In genomic region chr2:71868256-71868655, GRCm38 (mm10) we compare ENCODE assay signal across 29 mouse cellular contexts. TPM values are rescaled to one million over a fixed set of nuclear protein-coding genes. Genes with fewer than 3 reads are reported as not detected.
DNase-seq lines count a peak whose midpoint lies in the region; ATAC-seq and TF ChIP-seq lines count a peak whose summit lies in the region.
"Had no signal": no experiment of that assay in that cellular context is flagged by ENCODE, and none has a peak within 500 bp of the region (broad histone marks: within the 10 kb centered on the region; RNA-seq: fewer than 3 reads in every experiment).

No protein-coding gene starts in this region.

- no peak for ATAC-seq in kidney, embryonic 16.5 days (ENCODE audit: low FRiP score, low TSS enrichment)
- ATAC-seq in hindbrain, embryonic 16.5 days = no peak
- ATAC-seq: activated CD4-positive, CD25-positive, alpha-beta regulatory T cell, adult 4 months; forebrain, embryonic 16.5 days; inflammation-experienced regulatory T-cells, adult 6 months had no signal

- peaks cover 26% of the 10 kb centered on the region for H3K4me1 ChIP-seq in kidney, embryonic 16.5 days (ENCODE audit: insufficient read depth, low read length)
- peaks cover 79% of the 10 kb centered on the region for H3K4me1 ChIP-seq in E14TG2a.4 (replicated peaks; ENCODE audit: low read depth, low read length)
- peaks cover 29% of the 10 kb centered on the region for H3K4me1 ChIP-seq in bone marrow macrophage, adult 2 months (ENCODE audit: control insufficient read depth, insufficient read depth, low read length)
- H3K4me1 ChIP-seq in hindbrain, embryonic 16.5 days (ENCODE audit: control insufficient read depth, insufficient read depth, low read depth, low read length) = no peaks in the 10 kb centered on the region
- H3K4me1 ChIP-seq: embryonic facial prominence, embryonic 12.5 days; stomach, embryonic 15.5 days had no signal

- intact Hi-C loops in gastrocnemius, adult 2 months (cut with DNase I) = no loop called here
- intact Hi-C loops in gastrocnemius, postnatal 36 days (cut with DNase I) = no loop called here

- H3K4me3 ChIP-seq in gastrocnemius, adult 2 months = no peak overlapping the region
- no peak overlapping the region for H3K4me3 ChIP-seq in kidney, embryonic 16.5 days (ENCODE audit: low read length)
- peak overlapping the region; percentile 60 for H3K4me3 ChIP-seq in E14TG2a.4 (replicated peaks; ENCODE audit: low read length)
- no peak overlapping the region for H3K4me3 ChIP-seq in bone marrow macrophage, adult 2 months (ENCODE audit: insufficient read depth, low read length)
- H3K4me3 ChIP-seq in hindbrain, embryonic 16.5 days (ENCODE audit: low read length) = no peak overlapping the region
- H3K4me3 ChIP-seq: embryonic facial prominence, embryonic 12.5 days; heart, embryonic 12.5 days; limb, embryonic 12.5 days; liver, embryonic 15.5 days; stomach, embryonic 15.5 days had no signal

- TF ChIP-seq CTCF in gastrocnemius, adult 2 months (IDR thresholded peaks at IDR 0.05) = no peak
- TF ChIP-seq CTCF in E14TG2a.4 (conservative IDR thresholded peaks at IDR 0.05; ENCODE audit: low read length) = no peak
- TF ChIP-seq CTCF in bone marrow macrophage, adult 2 months (IDR thresholded peaks at IDR 0.05; ENCODE audit: low read depth, low read length) = no peak

- 93% methylated on average over 1 of the region's 1 CpGs for WGBS in kidney, embryonic 16.5 days
- 82% methylated on average over 1 of the region's 1 CpGs for WGBS in hindbrain, embryonic 16.5 days

- H3K9me3 ChIP-seq in kidney, embryonic 16.5 days (ENCODE audit: low read length) = no peaks in the 10 kb centered on the region
- no peaks in the 10 kb centered on the region for H3K9me3 ChIP-seq in E14TG2a.4 (ENCODE audit: low read length)
- H3K9me3 ChIP-seq in hindbrain, embryonic 16.5 days (ENCODE audit: control insufficient read depth, low read length) = no peaks in the 10 kb centered on the region
- H3K9me3 ChIP-seq: embryonic facial prominence, embryonic 12.5 days; heart, embryonic 12.5 days; limb, embryonic 12.5 days; liver, embryonic 15.5 days; stomach, embryonic 15.5 days had no signal

- H3K27ac ChIP-seq in gastrocnemius, adult 2 months = peak overlapping the region; percentile 72
- peak overlapping the region; percentile 77; the same call in 1 of the 2 replicates for H3K27ac ChIP-seq in kidney, embryonic 16.5 days (ENCODE audit: low read length)
- H3K27ac ChIP-seq in bone marrow macrophage, adult 2 months (ENCODE audit: insufficient read depth, low read depth, low read length) = peak overlapping the region; percentile 6; the same call in 1 of the 2 replicates
- H3K27ac ChIP-seq in hindbrain, embryonic 16.5 days (ENCODE audit: low read depth, low read length) = no peak overlapping the region
- H3K27ac ChIP-seq: embryonic facial prominence, embryonic 12.5 days; hindbrain, embryonic 14.5 days; limb, embryonic 12.5 days; liver, embryonic 15.5 days had no signal

- H3K36me3 ChIP-seq in kidney, embryonic 16.5 days (ENCODE audit: insufficient read depth, low read length) = no peaks in the 10 kb centered on the region
- H3K36me3 ChIP-seq in E14TG2a.4 (ENCODE audit: insufficient read depth, low read length) = no peaks in the 10 kb centered on the region
- no peaks in the 10 kb centered on the region for H3K36me3 ChIP-seq in hindbrain, embryonic 16.5 days (ENCODE audit: control insufficient read depth, insufficient read depth, low read length)
- H3K36me3 ChIP-seq: embryonic facial prominence, embryonic 12.5 days; heart, embryonic 12.5 days; limb, embryonic 12.5 days; liver, embryonic 15.5 days; stomach, embryonic 15.5 days had no signal

- no peak for TF ChIP-seq POLR2A in bone marrow macrophage, adult 2 months (IDR thresholded peaks at IDR 0.05; ENCODE audit: borderline replicate concordance, low read depth, low read length)

- no peak overlapping the region for H3K4me2 ChIP-seq in kidney, embryonic 16.5 days (replicated peaks; ENCODE audit: low read depth, low read length)
- no peak overlapping the region for H3K4me2 ChIP-seq in hindbrain, embryonic 16.5 days (ENCODE audit: low read length)
- H3K4me2 ChIP-seq: embryonic facial prominence, embryonic 12.5 days; heart, embryonic 12.5 days; hindbrain, embryonic 14.5 days; limb, embryonic 12.5 days; liver, embryonic 15.5 days; lung, embryonic 14.5 days; midbrain, embryonic 11.5 days; stomach, embryonic 15.5 days had no signal

- no peaks in the 10 kb centered on the region for H3K27me3 ChIP-seq in kidney, embryonic 16.5 days (ENCODE audit: insufficient read depth, low read length)
- H3K27me3 ChIP-seq in E14TG2a.4 (ENCODE audit: insufficient read depth, low read length) = no peaks in the 10 kb centered on the region
- no peaks in the 10 kb centered on the region for H3K27me3 ChIP-seq in hindbrain, embryonic 16.5 days (replicated peaks; ENCODE audit: control insufficient read depth, insufficient read depth, low read length)
- H3K27me3 ChIP-seq: CH12.LX; embryonic facial prominence, embryonic 12.5 days; heart, embryonic 12.5 days; limb, embryonic 12.5 days; liver, embryonic 15.5 days; stomach, embryonic 15.5 days had no signal

- DNase-seq in gastrocnemius, adult 2 months = no peak
- DNase-seq in gastrocnemius, postnatal 36 days = no peak
- DNase-seq in kidney, adult 18-20 months = no peak
- no peak for DNase-seq in ovary, postnatal 10 days (ENCODE audit: low spot score)
- DNase-seq: adrenal gland, adult 2 months; adrenal gland, postnatal 36 days; cerebellum, adult 8-10 months; cerebellum, postnatal 36 days; embryo, embryonic 11 days; layer of hippocampus, adult 9-11 months; lung, embryonic 14.5 days; lung, postnatal 14 days; retina, postnatal 1 day; right cerebral cortex, postnatal 25 days had no signal

- no peak overlapping the region for H3K9ac ChIP-seq in kidney, embryonic 16.5 days (replicated peaks; ENCODE audit: low read length)
- H3K9ac ChIP-seq in hindbrain, embryonic 16.5 days (ENCODE audit: low read depth, low read length) = no peak overlapping the region
- H3K9ac ChIP-seq: embryonic facial prominence, embryonic 12.5 days; heart, embryonic 12.5 days; hindbrain, embryonic 14.5 days; limb, embryonic 12.5 days; liver, embryonic 15.5 days; lung, embryonic 14.5 days; stomach, embryonic 15.5 days had no signal

RNA-seq across cellular contexts. Expression of gene Pdk1, which starts 4.8 kb away (rescaled TPM):
- 10 to 100 TPM; 52.2 to 85.3 TPM for total RNA-seq in gastrocnemius, adult 2 months (2021)
- total RNA-seq in gastrocnemius, postnatal 36 days (2021) = 10 to 100 TPM; 47.5 to 61.2 TPM
- polyA plus RNA-seq in kidney, embryonic 16.5 days (2015; fragmentation: Nextera tagmentation; extraction: Ambion mirVana) = 46.3 and 48.9 TPM in 2 replicates
- 33.2 and 36.2 TPM in 2 replicates for polyA plus RNA-seq in bone marrow macrophage, adult 2 months (2012; ENCODE audit: insufficient read depth, insufficient read length, missing spikeins)
- 24.0 and 25.1 TPM in 2 replicates for polyA plus RNA-seq in hindbrain, embryonic 16.5 days (2015; fragmentation: Nextera tagmentation; extraction: Ambion mirVana)
